Mouse (Mus musculus): ENCODE data around the gene Tldc2. TPM values are rescaled to one million over a fixed set of nuclear protein-coding genes. Genes with fewer than 3 reads are reported as not detected.

Tldc2 gene
- polyA plus RNA-seq, 1 experiment = 6.0 TPM

DNA sequence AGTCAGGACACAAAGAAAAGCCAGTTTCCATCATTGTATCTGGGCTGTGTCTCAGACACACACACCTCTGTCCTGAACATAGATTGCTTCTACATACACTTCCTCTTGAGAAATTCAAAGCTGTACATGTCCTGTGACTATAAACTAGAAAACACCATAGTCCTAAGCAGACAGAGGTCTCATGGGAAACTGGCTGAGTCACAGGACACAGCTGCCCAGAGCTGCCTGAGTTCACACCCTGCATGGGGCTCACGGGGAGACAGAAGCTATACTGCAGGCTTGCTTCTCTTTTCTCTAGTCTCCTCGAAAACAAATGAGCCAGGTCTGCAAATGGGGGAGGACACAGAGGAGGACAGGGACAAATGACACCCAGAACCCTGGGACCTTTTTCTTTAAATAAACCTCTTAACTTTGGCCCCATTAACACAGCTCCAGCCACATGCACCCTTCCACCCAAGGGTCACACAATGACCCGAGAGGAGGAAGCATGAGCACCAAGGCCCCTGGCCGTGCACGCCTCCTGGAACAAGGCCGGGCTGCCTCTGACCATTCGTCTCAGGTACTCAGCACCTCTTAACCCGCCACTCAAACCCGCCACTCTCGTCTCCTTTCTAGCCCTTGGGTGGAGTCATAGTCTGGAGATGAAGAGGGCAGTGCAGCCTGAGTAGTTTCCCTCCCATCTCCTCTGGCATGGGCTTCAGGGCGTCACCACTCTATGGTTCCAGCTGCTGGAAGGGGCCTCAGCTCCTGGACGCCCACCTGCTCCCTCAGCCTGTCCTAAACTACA lies 12.9 kb downstream of the Tldc2 start:
- Histone ChIP-seq H3K27me3 (ENCODE audit: control insufficient read depth, insufficient read depth, low read length) (no peaks in the 10 kb centered on the region), H3K4me1 (ENCODE audit: control insufficient read depth, insufficient read depth, low read length) (peaks cover 4% of the 10 kb centered on the region; the same call in 1 of the 2 replicates), H3K4me3 (replicated peaks; ENCODE audit: insufficient read depth, low read depth, low read length) (no peak overlapping the region), H3K27ac (ENCODE audit: insufficient read depth, low read length) (no peak overlapping the region)
- no peak for DNase-seq
- WGBS = 83% methylated on average over 12 of the region's 12 CpGs
- TF ChIP-seq POLR2A (IDR thresholded peaks at IDR 0.05; ENCODE audit: borderline replicate concordance, insufficient read depth, low read length) (no peak), CTCF (IDR thresholded peaks at IDR 0.05; ENCODE audit: borderline replicate concordance, insufficient read depth, low read depth, low read length) (no peak)

DNA sequence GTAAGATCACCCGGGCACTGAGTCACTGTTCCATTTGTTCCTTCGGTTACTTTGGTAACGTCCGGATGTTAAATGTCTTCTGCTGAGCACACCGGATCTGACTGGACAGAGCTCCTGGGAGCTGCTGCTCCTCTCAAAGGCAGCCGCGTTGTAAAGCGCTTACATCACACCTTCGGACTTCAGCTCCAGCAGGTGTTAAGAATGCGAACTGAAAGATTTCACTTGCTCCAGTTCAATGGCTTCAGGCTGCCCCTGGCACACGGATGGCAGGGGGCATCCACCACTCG lies 13.4 kb downstream of the Tldc2 start:
- TF ChIP-seq POLR2A (IDR thresholded peaks at IDR 0.05; ENCODE audit: borderline replicate concordance, insufficient read depth, low read length) (no peak), CTCF (IDR thresholded peaks at IDR 0.05; ENCODE audit: borderline replicate concordance, insufficient read depth, low read depth, low read length) (no peak)
- Histone ChIP-seq H3K27ac (ENCODE audit: insufficient read depth, low read length) (no peak overlapping the region), H3K4me3 (replicated peaks; ENCODE audit: insufficient read depth, low read depth, low read length) (no peak overlapping the region), H3K4me1 (ENCODE audit: control insufficient read depth, insufficient read depth, low read length) (0 out of 2 replicates have a peak, but pooled peaks cover 1% of the 10 kb centered on the region), H3K27me3 (ENCODE audit: control insufficient read depth, insufficient read depth, low read length) (no peaks in the 10 kb centered on the region)
- WGBS = 86% methylated on average over 12 of the region's 12 CpGs
- DNase-seq = no peak

DNA sequence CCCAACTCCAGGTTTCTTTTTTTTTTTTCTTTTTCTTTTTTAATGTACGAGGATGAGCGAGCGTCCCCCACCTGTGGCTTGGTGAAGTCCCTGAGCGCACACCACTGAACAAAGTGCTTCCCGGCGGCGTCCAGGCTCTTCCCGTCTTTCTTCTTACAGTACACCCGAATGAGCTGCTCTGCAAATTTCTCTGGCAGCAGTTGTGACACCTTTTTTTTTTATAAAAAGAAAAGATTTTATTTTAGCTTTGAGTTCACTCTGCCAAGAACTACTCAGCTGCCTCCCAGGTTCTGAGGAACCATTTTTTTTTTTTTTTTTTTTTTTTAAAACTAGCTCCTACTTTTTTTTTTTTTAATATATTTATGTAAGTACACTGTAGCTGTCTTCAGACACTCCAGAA lies 14.8 kb downstream of the Tldc2 start:
- TF ChIP-seq CTCF (IDR thresholded peaks at IDR 0.05; ENCODE audit: borderline replicate concordance, insufficient read depth, low read depth, low read length) (no peak), POLR2A (IDR thresholded peaks at IDR 0.05; ENCODE audit: borderline replicate concordance, insufficient read depth, low read length) (no peak)
- DNase-seq = no peak
- WGBS = 95% methylated on average over 9 of the region's 9 CpGs
- H3K4me1 ChIP-seq (ENCODE audit: control insufficient read depth, insufficient read depth, low read length) = no peaks in the 10 kb centered on the region
- no peak overlapping the region for H3K4me3 ChIP-seq (replicated peaks; ENCODE audit: insufficient read depth, low read depth, low read length)
- no peaks in the 10 kb centered on the region for H3K27me3 ChIP-seq (ENCODE audit: control insufficient read depth, insufficient read depth, low read length)
- no peak overlapping the region for H3K27ac ChIP-seq (ENCODE audit: insufficient read depth, low read length)

DNA sequence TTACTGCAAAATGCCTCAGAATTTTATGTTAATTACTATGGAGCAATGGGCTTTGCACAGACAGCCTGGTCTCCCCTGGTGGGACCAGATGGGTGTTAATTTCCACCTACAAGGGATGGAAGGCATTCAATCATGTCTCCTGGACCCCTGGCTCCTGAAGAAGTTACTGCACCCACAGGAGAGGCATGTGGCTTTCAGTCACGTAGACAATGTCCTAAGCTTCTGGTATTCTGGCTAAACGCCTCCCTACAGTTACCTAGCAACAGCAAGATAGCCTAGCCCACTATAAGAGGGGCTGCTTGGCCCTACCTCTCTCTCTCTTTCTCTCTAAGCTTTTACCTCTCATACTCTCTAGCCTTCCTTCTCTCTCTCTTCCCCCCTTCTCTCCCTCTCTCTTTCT lies 15.4 kb downstream of the Tldc2 start:
- no peaks in the 10 kb centered on the region for H3K27me3 ChIP-seq (ENCODE audit: control insufficient read depth, insufficient read depth, low read length)
- 40% methylated on average over 2 of the region's 2 CpGs for WGBS
- no peaks in the 10 kb centered on the region for H3K4me1 ChIP-seq (ENCODE audit: control insufficient read depth, insufficient read depth, low read length)
- no peak overlapping the region for H3K4me3 ChIP-seq (replicated peaks; ENCODE audit: insufficient read depth, low read depth, low read length)
- DNase-seq = no peak
- H3K27ac ChIP-seq (ENCODE audit: insufficient read depth, low read length) = no peak overlapping the region
- TF ChIP-seq CTCF (IDR thresholded peaks at IDR 0.05; ENCODE audit: borderline replicate concordance, insufficient read depth, low read depth, low read length) (no peak), POLR2A (IDR thresholded peaks at IDR 0.05; ENCODE audit: borderline replicate concordance, insufficient read depth, low read length) (no peak)

DNA sequence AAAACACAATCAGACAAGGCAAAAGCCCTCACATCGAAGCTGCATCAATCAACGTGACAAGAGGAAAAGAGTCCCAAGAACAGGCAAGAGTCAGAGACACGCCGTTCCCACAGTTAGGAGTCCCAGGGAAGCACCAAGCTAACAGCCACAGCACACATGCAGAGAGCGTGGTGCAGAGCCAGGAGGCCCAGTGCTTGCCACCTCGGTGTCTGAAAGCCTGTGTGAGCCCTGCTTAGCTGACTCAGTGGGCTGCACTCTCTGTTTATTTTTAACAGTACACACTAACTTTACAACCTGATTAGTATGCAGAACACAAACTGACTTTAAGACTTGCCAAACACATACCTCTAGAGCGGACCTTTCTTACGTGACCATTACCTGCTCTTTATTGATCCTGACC lies 17.6 kb downstream of the Tldc2 start:
- Histone ChIP-seq H3K27ac (ENCODE audit: insufficient read depth, low read length) (no peak overlapping the region), H3K4me1 (ENCODE audit: control insufficient read depth, insufficient read depth, low read length) (no peaks in the 10 kb centered on the region), H3K27me3 (ENCODE audit: control insufficient read depth, insufficient read depth, low read length) (no peaks in the 10 kb centered on the region), H3K4me3 (replicated peaks; ENCODE audit: insufficient read depth, low read depth, low read length) (no peak overlapping the region)
- 84% methylated on average over 8 of the region's 8 CpGs for WGBS
- no peak for DNase-seq
- TF ChIP-seq POLR2A (IDR thresholded peaks at IDR 0.05; ENCODE audit: borderline replicate concordance, insufficient read depth, low read length) (no peak), CTCF (IDR thresholded peaks at IDR 0.05; ENCODE audit: borderline replicate concordance, insufficient read depth, low read depth, low read length) (no peak)

DNA sequence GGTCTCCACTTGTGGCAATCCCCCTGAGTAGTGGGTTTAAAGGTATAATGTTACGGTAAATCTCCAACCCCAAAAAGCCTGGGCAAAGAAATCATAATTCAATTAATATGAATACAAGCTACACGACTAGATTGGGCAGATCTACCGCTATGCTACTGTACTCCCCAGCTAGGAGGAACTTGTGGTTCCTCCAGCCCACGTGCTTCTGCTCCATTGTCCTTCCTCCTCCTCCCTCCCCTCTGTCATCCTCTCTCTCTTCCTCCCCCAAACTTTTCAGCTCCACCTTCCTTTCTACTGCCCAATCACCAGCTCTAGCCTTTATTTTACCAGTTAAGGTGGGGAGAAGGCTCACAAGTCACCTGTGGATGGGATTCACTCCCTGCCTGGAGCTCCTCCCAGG lies 21.4 kb downstream of the Tldc2 start:
- H3K4me3 ChIP-seq (replicated peaks; ENCODE audit: insufficient read depth, low read depth, low read length) = no peak overlapping the region
- no peak for DNase-seq
- WGBS = 90% methylated on average over 4 of the region's 4 CpGs
- H3K27me3 ChIP-seq (ENCODE audit: control insufficient read depth, insufficient read depth, low read length) = no peaks in the 10 kb centered on the region
- no peaks in the 10 kb centered on the region for H3K4me1 ChIP-seq (ENCODE audit: control insufficient read depth, insufficient read depth, low read length)
- TF ChIP-seq POLR2A (IDR thresholded peaks at IDR 0.05; ENCODE audit: borderline replicate concordance, insufficient read depth, low read length) (no peak), CTCF (IDR thresholded peaks at IDR 0.05; ENCODE audit: borderline replicate concordance, insufficient read depth, low read depth, low read length) (no peak)
- H3K27ac ChIP-seq (ENCODE audit: insufficient read depth, low read length) = no peak overlapping the region

DNA sequence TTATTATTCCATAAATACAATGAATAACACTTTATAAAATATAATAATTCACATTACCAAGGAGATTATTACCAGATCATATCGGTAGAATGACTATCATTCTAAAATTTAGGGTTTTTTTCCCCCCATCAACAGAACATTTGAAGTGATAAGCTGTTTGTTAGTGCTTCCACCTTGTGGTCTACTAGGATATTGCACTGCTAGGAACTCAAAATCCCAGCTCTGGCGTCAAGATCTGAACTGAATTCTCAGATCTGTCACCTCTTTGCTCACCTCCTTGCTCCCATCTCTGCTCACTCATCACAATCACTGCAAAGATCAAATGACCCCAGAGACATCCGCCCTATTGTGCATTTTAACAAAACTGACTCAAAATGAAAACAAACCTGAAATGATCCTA lies 30.1 kb downstream of the Tldc2 start:
- no peak overlapping the region for H3K4me3 ChIP-seq (replicated peaks; ENCODE audit: insufficient read depth, low read depth, low read length)
- H3K4me1 ChIP-seq (ENCODE audit: control insufficient read depth, insufficient read depth, low read length) = no peaks in the 10 kb centered on the region
- TF ChIP-seq POLR2A (IDR thresholded peaks at IDR 0.05; ENCODE audit: borderline replicate concordance, insufficient read depth, low read length) = no peak
- TF ChIP-seq CTCF (IDR thresholded peaks at IDR 0.05; ENCODE audit: borderline replicate concordance, insufficient read depth, low read depth, low read length) = peak; percentile 39; the same call in 1 of the 2 replicates
- DNase-seq = no peak
- no peaks in the 10 kb centered on the region for H3K27me3 ChIP-seq (ENCODE audit: control insufficient read depth, insufficient read depth, low read length)
- H3K27ac ChIP-seq (ENCODE audit: insufficient read depth, low read length) = no peak overlapping the region
- 18% methylated on average over 3 of the region's 3 CpGs for WGBS

DNA sequence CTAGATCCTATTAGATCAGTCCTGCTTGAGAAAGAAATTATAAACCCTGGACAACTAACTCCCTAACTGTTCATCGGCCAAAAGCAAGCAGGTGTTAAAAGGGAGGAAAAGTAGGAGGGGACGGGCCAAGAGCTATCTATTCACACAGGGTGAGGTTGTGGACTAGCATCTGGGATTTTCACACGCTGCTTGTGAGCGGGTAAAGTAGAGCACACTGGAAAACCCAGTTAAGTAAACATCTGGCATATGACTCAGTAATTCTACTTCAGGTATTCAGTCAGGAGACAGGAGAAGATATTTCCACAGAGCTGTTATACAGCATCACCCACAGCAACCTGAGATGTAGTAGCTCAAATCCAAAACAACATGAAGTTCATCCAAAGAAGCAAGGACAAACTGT lies 31.7 kb downstream of the Tldc2 start:
- H3K27me3 ChIP-seq (ENCODE audit: control insufficient read depth, insufficient read depth, low read length) = no peaks in the 10 kb centered on the region
- WGBS = 91% methylated on average over 4 of the region's 4 CpGs
- no peak overlapping the region for H3K4me3 ChIP-seq (replicated peaks; ENCODE audit: insufficient read depth, low read depth, low read length)
- no peak for TF ChIP-seq CTCF (IDR thresholded peaks at IDR 0.05; ENCODE audit: borderline replicate concordance, insufficient read depth, low read depth, low read length)
- no peak for TF ChIP-seq POLR2A (IDR thresholded peaks at IDR 0.05; ENCODE audit: borderline replicate concordance, insufficient read depth, low read length)
- no peaks in the 10 kb centered on the region for H3K4me1 ChIP-seq (ENCODE audit: control insufficient read depth, insufficient read depth, low read length)
- no peak overlapping the region for H3K27ac ChIP-seq (ENCODE audit: insufficient read depth, low read length)
- no peak for DNase-seq
